Mouse (Mus musculus) midbrain, embryonic 15.5 days (tissue): ENCODE measurements at regions not wholly inside any gene's neighbourhood (a gene's known extent, or its start where the extent isn't known, plus 50 kb on each side); places are given as distances from the start of the nearest gene placed in this dataset.

Experiments
- ATAC-seq: fragments of 200-750 bp; cut with Nextera tagmentation; replicated peaks from 2 replicates; pipeline ENCODE4 v1.8.0; 2017; ENCODE audit warnings: moderate TSS enrichment
- H3K27ac ChIP-seq: fragments of 300-500 bp; sonication (generic); 2 replicates; pipeline ENCODE4 v1.5.1; 2015; ENCODE audit warnings: mild to moderate bottlenecking, inconsistent platforms
- H3K27me3 ChIP-seq: fragments of 300-500 bp; sonication (generic); replicated peaks from 2 replicates; pipeline ENCODE4 v1.6.1; 2015; ENCODE audit warnings: inconsistent platforms
- H3K36me3 ChIP-seq: fragments of 300-500 bp; sonication (generic); replicated peaks from 2 replicates; pipeline ENCODE4 v1.6.1; 2015; ENCODE audit warnings: inconsistent platforms
- H3K4me1 ChIP-seq: fragments of 300-500 bp; sonication (generic); 2 replicates; pipeline ENCODE4 v1.6.1; 2015; ENCODE audit warnings: inconsistent platforms
- H3K4me2 ChIP-seq: fragments of 300-500 bp; sonication (generic); 2 replicates; pipeline ENCODE4 v1.6.1; 2015; ENCODE audit warnings: inconsistent platforms, mild to moderate bottlenecking, moderate library complexity
- H3K4me3 ChIP-seq: fragments of 300-500 bp; sonication (generic); 2 replicates; pipeline ENCODE4 v1.5.1; 2015; ENCODE audit warnings: mild to moderate bottlenecking, inconsistent platforms
- H3K9ac ChIP-seq: fragments of 300-500 bp; sonication (generic); 2 replicates; pipeline ENCODE4 v1.6.1; 2015; ENCODE audit warnings: mild to moderate bottlenecking, inconsistent platforms
- H3K9me3 ChIP-seq: fragments of 300-500 bp; sonication (generic); 2 replicates; pipeline ENCODE4 v1.6.1; 2016; ENCODE audit warnings: inconsistent platforms
- WGBS: fragments of 180-500 bp; shearing (Covaris S2); methylation state at CpG from one replicate; pipeline ENCODE4 v1.1.7; 2015; ENCODE audit warnings: mixed read lengths; 5-methylcytosine and 5-hydroxymethylcytosine counted together

GRCm38 (mm10) chr3:148419462-148420074 lies 570.8 kb downstream of the Adgrl2 start:
- H3K36me3 ChIP-seq, result no peaks in the 10 kb centered on the region
- no peaks in the 10 kb centered on the region for H3K27me3 ChIP-seq
- no peak overlapping the region for H3K4me3 ChIP-seq
- H3K9ac ChIP-seq, result no peak overlapping the region
- 97% methylated on average over 2 of the region's 2 CpGs for WGBS
- H3K9me3 ChIP-seq, result no peaks in the 10 kb centered on the region
- no peak overlapping the region for H3K4me2 ChIP-seq
- no peak overlapping the region for H3K27ac ChIP-seq
- ATAC-seq, result no peak
- no peaks in the 10 kb centered on the region for H3K4me1 ChIP-seq

GRCm38 (mm10) chr3:148418067-148418466 lies 572.3 kb downstream of the Adgrl2 start:
- Histone ChIP-seq H3K9me3 (no peaks in the 10 kb centered on the region), H3K27me3 (no peaks in the 10 kb centered on the region), H3K4me1 (no peaks in the 10 kb centered on the region), H3K9ac (no peak overlapping the region), H3K4me2 (no peak overlapping the region), H3K4me3 (no peak overlapping the region), H3K36me3 (no peaks in the 10 kb centered on the region), H3K27ac (no peak overlapping the region)
- ATAC-seq, result no peak
- WGBS, result 18% methylated on average over 6 of the region's 6 CpGs

- Histone ChIP-seq H3K9me3 (no peaks in the 10 kb centered on the region), H3K4me1 (no peaks in the 10 kb centered on the region), H3K27me3 (no peaks in the 10 kb centered on the region), H3K4me3 (no peak overlapping the region), H3K9ac (no peak overlapping the region), H3K36me3 (no peaks in the 10 kb centered on the region), H3K4me2 (no peak overlapping the region), H3K27ac (no peak overlapping the region)
- ATAC-seq, result no peak
- 91% methylated on average over 7 of the region's 7 CpGs for WGBS
Observed at GRCm38 (mm10) chr3:148415443-148415842, 574.9 kb downstream of the Adgrl2 start.

GRCm38 (mm10) chr3:148413027-148413426 lies 577.3 kb downstream of the Adgrl2 start:
- no peak overlapping the region for H3K4me2 ChIP-seq
- no peaks in the 10 kb centered on the region for H3K4me1 ChIP-seq
- no peak overlapping the region for H3K4me3 ChIP-seq
- WGBS, result 93% methylated on average over 1 of the region's 1 CpGs
- no peaks in the 10 kb centered on the region for H3K9me3 ChIP-seq
- no peak overlapping the region for H3K27ac ChIP-seq
- no peak overlapping the region for H3K9ac ChIP-seq
- H3K36me3 ChIP-seq, result no peaks in the 10 kb centered on the region
- no peak for ATAC-seq
- H3K27me3 ChIP-seq, result no peaks in the 10 kb centered on the region

GRCm38 (mm10) chr3:148412191-148412590 lies 578.2 kb downstream of the Adgrl2 start:
- WGBS, result 89% methylated on average over 1 of the region's 1 CpGs
- Histone ChIP-seq H3K36me3 (no peaks in the 10 kb centered on the region), H3K4me1 (no peaks in the 10 kb centered on the region), H3K9ac (no peak overlapping the region), H3K9me3 (no peaks in the 10 kb centered on the region), H3K4me2 (no peak overlapping the region), H3K27me3 (no peaks in the 10 kb centered on the region), H3K27ac (no peak overlapping the region), H3K4me3 (no peak overlapping the region)
- ATAC-seq, result no peak

GRCm38 (mm10) chr3:148398349-148398748 lies 592.0 kb downstream of the Adgrl2 start:
- ATAC-seq, result no peak
- 36% methylated on average over 7 of the region's 7 CpGs for WGBS
- no peaks in the 10 kb centered on the region for H3K4me1 ChIP-seq
- H3K4me2 ChIP-seq, result no peak overlapping the region
- no peaks in the 10 kb centered on the region for H3K27me3 ChIP-seq
- no peaks in the 10 kb centered on the region for H3K36me3 ChIP-seq
- H3K27ac ChIP-seq, result no peak overlapping the region
- no peak overlapping the region for H3K4me3 ChIP-seq
- H3K9ac ChIP-seq, result no peak overlapping the region
- H3K9me3 ChIP-seq, result no peaks in the 10 kb centered on the region

GRCm38 (mm10) chr3:148387550-148387949 lies 602.8 kb downstream of the Adgrl2 start:
- Histone ChIP-seq H3K4me2 (no peak overlapping the region), H3K4me1 (no peaks in the 10 kb centered on the region), H3K27me3 (no peaks in the 10 kb centered on the region; the same call in 1 of the 2 replicates), H3K9ac (no peak overlapping the region), H3K9me3 (no peaks in the 10 kb centered on the region), H3K4me3 (no peak overlapping the region), H3K27ac (no peak overlapping the region), H3K36me3 (no peaks in the 10 kb centered on the region)
- ATAC-seq, result no peak
- WGBS, result 86% methylated on average over 6 of the region's 6 CpGs

GRCm38 (mm10) chr3:148385712-148386111 lies 604.6 kb downstream of the Adgrl2 start:
- H3K4me3 ChIP-seq, result no peak overlapping the region
- H3K4me2 ChIP-seq, result no peak overlapping the region
- H3K4me1 ChIP-seq, result no peaks in the 10 kb centered on the region
- H3K36me3 ChIP-seq, result no peaks in the 10 kb centered on the region
- H3K9ac ChIP-seq, result no peak overlapping the region
- H3K27ac ChIP-seq, result no peak overlapping the region
- no peak for ATAC-seq
- no peaks in the 10 kb centered on the region for H3K9me3 ChIP-seq
- WGBS, result 95% methylated on average over 7 of the region's 7 CpGs
- H3K27me3 ChIP-seq, result no peaks in the 10 kb centered on the region; the same call in 1 of the 2 replicates

- WGBS, result 70% methylated on average over 1 of the region's 1 CpGs
- ATAC-seq, result no peak
- no peak overlapping the region for H3K4me3 ChIP-seq
- no peaks in the 10 kb centered on the region for H3K36me3 ChIP-seq
- H3K27ac ChIP-seq, result no peak overlapping the region
- no peaks in the 10 kb centered on the region for H3K4me1 ChIP-seq
- no peaks in the 10 kb centered on the region for H3K9me3 ChIP-seq
- H3K4me2 ChIP-seq, result no peak overlapping the region
- H3K27me3 ChIP-seq, result no peaks in the 10 kb centered on the region
- H3K9ac ChIP-seq, result no peak overlapping the region
Observed at GRCm38 (mm10) chr3:148381057-148381456, 609.3 kb downstream of the Adgrl2 start.

- 85% methylated on average over 5 of the region's 5 CpGs for WGBS
- Histone ChIP-seq H3K9me3 (no peaks in the 10 kb centered on the region), H3K4me3 (no peak overlapping the region), H3K9ac (no peak overlapping the region), H3K36me3 (no peaks in the 10 kb centered on the region), H3K27ac (no peak overlapping the region), H3K4me2 (no peak overlapping the region), H3K4me1 (no peaks in the 10 kb centered on the region), H3K27me3 (no peaks in the 10 kb centered on the region)
- ATAC-seq, result no peak
Observed at GRCm38 (mm10) chr3:148363331-148363730, 627.0 kb downstream of the Adgrl2 start.

- Histone ChIP-seq H3K27ac (no peak overlapping the region), H3K4me3 (no peak overlapping the region), H3K4me1 (no peaks in the 10 kb centered on the region), H3K9me3 (no peaks in the 10 kb centered on the region), H3K9ac (no peak overlapping the region), H3K27me3 (no peaks in the 10 kb centered on the region), H3K36me3 (no peaks in the 10 kb centered on the region), H3K4me2 (no peak overlapping the region)
- 51% methylated on average over 2 of the region's 2 CpGs for WGBS
- ATAC-seq, result no peak
Observed at GRCm38 (mm10) chr3:148362453-148362864, 627.9 kb downstream of the Adgrl2 start.

GRCm38 (mm10) chr3:148343633-148344361 lies 646.6 kb downstream of the Adgrl2 start:
- WGBS, result 4% methylated on average over 10 of the region's 10 CpGs
- peaks cover 9% of the 10 kb centered on the region for H3K4me1 ChIP-seq
- H3K9ac ChIP-seq, result no peak overlapping the region
- no peaks in the 10 kb centered on the region for H3K9me3 ChIP-seq
- H3K4me3 ChIP-seq, result no peak overlapping the region
- H3K27me3 ChIP-seq, result no peaks in the 10 kb centered on the region
- peak overlapping the region; percentile 18; the same call in 1 of the 2 replicates for H3K27ac ChIP-seq
- no peaks in the 10 kb centered on the region for H3K36me3 ChIP-seq
- H3K4me2 ChIP-seq, result no peak overlapping the region; the same call in 1 of the 2 replicates
- peak; percentile 87 for ATAC-seq

- Histone ChIP-seq H3K27me3 (no peaks in the 10 kb centered on the region), H3K27ac (peak overlapping the region; percentile 18; the same call in 1 of the 2 replicates), H3K9ac (no peak overlapping the region), H3K4me1 (peaks cover 9% of the 10 kb centered on the region), H3K4me2 (no peak overlapping the region), H3K36me3 (no peaks in the 10 kb centered on the region), H3K9me3 (no peaks in the 10 kb centered on the region), H3K4me3 (no peak overlapping the region)
- 5% methylated on average over 3 of the region's 3 CpGs for WGBS
- ATAC-seq, result peak; percentile 76; the same call in 1 of the 2 replicates
Observed at GRCm38 (mm10) chr3:148343256-148343632, 647.1 kb downstream of the Adgrl2 start.
